Mouse (Mus musculus) gastrocnemius, postnatal 4 days (tissue): ENCODE results near the gene Rsph1. TPM values are rescaled to one million over a fixed set of nuclear protein-coding genes. Genes with fewer than 3 reads are reported as not detected.

Experiments
- DNase-seq, 2 experiments: peaks; one replicate each; pipeline ENCODE4 v3.0.0; 2021 to 2022; ENCODE audit warnings: low spot score in 2 of 2, mixed read lengths in 2 of 2
- long read RNA-seq, 2 experiments: library from polyadenylated mRNA; stranded (forward); transcript quantifications; one replicate each; pipeline ENCODE4 v2.0.0; 2021
- total RNA-seq, 2 experiments: library from RNA; stranded (reverse); gene quantifications; 2 replicates each; pipeline ENCODE4 v1.2.3; 2021

The Rsph1 gene
- 1 to 10 TPM; 1.8 to 2.1 TPM for total RNA-seq
- long read RNA-seq, experiment 1, partial matches to known transcripts = 0 of 3 reads
- long read RNA-seq, experiment 1, other reads (novel, unspliced or antisense) = 1 of 3 reads
- long read RNA-seq, experiment 2, partial matches to known transcripts = 0 of 2 reads
- long read RNA-seq, experiment 2, other reads (novel, unspliced or antisense) = 0 of 2 reads

- peak; percentile 97 to 98 for DNase-seq
These were observed at the start of gene Rsph1 for GRCm38 (mm10) chr17:31276922-31277918. TSS of gene Rsph1 (minus strand) at chr17:31277383.

DNA sequence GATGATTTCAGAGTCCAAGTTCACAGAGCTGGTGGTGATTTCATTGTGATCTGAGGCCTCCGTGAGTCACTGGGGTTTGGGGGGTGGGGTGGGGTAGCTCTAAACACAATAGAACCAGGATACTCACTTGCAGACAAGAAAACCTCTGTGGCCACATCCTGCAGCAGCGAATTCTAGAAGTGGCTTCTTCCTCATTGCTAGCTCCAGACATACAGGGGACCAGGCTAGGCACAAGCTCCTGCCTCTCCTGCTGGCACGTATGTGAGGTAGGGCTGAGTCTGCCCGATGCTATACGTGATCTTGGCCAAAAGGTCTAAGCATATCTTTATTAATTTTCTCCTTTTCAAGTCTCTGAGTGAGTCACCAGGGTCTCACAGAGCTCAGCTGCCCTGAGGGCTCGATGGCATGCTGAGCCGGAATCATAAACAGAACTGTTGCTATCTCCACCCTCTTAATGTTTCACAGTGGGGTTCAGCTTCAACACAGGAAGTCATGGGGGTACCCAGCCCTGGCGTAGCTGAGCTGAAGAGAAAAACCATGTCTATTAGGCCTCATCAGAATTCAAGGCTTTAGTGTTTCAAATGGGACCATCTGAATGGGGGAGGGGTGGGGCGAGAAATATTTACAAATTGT lies 49.2 kb upstream of the Rsph1 start:
- no peak for DNase-seq

DNA sequence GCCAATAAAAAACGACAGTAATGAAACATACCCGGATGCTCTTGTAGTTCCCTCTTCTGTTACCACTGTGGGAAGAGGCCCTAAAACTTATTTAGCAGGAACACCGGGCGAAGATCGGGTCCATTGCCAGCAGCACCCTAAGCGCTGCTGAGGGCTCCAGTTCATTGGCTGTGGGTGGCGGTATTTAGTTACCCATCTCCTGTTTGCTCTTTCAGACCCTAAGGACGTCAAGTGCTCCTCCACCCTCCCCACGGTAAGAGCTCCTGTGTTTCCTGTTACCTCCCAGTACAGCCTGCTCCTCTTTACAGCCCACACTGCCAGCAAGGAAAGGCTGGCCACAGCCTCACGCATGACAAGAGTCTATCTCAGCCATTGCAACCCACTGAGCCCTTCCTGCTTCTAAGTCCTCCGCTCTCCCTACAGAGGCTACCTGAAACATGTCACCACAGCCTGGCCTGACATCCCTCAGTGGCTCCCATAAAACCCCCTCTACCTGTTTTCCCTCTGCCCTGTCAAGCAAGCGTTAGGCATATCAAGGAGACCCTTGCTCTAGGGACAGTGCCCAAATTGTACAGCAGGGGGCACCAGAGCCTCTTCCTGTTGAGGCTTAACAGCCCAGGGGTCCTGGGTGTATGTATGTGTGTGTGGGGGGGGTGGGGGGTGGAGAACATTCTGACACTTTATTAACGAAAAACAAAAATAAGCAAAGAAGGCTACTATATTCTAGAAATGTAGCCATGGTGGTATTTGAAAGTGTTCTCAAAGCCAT lies 48.5 kb upstream of the Rsph1 start:
- no peak for DNase-seq

DNA sequence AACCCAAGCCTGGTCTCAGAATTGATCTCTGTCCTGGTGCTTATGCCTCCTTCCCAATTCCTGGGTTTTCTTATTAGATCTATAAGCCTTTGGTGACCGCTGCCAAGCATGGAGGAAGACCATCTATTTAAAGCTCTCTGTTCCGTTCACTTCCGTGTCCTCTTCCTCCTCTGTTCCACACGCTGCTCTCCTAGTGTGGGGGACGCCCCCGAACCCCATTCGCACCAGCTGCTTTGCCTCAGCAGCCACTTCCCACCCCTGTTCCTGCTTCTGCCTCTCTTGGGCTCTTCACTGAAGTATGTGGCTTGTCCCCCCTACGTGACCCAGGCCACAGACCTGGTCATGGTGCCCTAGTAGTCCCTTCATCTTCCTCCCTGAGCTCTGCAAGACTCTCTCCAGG lies 47.0 kb upstream of the Rsph1 start:
- DNase-seq = no peak

DNA sequence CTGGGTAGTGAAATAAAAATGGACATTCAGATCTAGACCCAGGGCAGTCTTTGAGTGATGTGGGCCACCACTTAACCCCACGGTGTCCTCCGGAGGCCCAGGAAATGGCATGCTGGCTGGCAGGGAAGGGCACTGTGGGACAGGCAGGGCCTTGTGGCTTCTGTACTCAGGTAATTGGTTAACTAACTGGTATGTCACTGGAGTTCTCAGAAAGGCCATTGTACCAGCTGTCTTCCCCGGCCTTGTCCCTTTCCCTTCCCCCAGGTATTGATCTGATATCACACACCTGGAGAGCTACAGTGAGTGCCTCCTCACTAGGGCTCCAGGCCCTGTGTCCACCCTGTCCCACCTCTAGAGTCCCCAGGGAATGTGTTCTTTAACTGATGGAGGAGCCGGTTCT lies 46.2 kb upstream of the Rsph1 start:
- DNase-seq = no peak

DNA sequence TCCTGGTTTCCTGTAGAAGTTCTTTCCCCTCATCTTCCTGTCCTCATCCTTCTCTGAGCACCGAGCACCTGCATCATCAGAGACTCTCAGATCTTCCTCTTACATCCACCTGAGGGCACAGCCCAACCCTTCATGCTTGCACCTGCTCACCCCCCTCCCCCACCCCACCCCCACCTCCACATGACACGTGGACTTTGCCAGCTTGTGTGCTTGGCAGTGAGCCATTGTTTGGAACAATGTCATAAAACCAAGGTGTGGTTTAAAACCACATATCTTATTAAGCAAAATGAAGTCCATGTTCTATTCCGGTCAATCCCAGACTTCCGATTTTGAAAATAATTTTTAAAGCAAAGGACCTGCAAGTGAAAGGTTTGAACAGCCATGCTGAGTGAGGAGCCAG lies 45.3 kb upstream of the Rsph1 start:
- no peak for DNase-seq

GRCm38 (mm10) chr17:31321425-31321824 lies 44.2 kb upstream of the Rsph1 start:
- no peak for DNase-seq

DNA sequence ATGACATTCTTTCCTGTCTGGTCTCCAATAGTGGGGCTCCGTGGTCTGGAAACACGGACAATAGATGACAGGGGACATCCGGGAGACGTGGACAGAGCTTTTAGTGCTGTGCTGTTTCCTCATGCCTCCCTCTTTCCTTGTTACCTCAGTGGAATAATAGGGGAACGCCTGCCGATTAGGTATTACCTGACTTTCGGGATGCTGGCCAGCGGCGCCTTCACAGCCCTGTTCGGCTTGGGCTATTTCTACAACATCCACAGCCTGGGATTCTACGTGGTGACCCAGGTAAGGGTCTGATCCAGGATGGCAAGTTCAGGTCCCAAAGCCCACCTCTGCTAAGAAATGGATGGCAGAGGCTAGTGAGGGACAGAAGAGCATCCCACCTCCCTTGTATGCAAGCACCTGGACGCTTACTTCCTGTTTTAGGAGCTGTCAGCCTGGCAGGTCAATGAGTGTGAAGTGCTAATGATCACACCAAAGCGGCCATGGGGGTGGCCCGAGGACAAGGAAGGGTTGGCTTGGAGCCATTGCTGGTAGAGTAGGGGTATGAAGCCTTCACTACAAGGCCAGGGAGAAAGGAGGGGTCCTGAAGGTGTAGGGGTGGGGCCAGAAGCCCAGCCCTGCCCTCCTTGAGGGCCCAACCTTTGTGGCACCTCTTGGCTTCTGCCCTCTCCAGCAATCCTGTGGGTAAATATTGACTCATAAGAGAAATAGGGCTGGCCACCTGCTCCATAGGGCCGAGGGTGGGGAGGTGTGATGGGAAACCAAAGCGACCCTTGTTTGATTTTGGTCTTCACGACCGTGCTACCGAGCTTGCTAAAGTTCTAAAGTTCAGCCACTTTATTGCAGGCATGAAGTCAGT lies 42.0 kb upstream of the Rsph1 start:
- no peak for DNase-seq

- no peak for DNase-seq
These were observed 40.5 kb upstream of the Rsph1 start for GRCm38 (mm10) chr17:31317521-31318272.

DNA sequence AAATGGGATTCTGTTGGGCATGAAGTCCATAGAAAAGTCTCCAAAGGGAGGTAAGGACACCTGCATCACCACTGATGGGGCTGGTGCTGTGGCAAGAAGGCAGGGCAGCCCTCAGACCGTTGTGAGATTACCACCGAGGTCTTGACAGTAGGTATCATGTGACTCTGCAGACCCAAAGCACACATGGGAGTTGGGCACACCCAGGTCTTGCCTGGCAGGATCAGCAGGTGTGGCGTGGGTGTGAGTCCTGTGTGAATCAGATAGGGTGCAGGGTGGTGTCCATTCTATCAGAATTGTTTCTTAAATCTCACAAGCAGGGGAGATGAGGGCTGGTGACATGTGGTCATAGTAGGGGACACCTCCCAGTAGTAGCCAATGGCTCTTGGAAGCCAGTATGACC lies 39.8 kb upstream of the Rsph1 start:
- no peak for DNase-seq

DNA sequence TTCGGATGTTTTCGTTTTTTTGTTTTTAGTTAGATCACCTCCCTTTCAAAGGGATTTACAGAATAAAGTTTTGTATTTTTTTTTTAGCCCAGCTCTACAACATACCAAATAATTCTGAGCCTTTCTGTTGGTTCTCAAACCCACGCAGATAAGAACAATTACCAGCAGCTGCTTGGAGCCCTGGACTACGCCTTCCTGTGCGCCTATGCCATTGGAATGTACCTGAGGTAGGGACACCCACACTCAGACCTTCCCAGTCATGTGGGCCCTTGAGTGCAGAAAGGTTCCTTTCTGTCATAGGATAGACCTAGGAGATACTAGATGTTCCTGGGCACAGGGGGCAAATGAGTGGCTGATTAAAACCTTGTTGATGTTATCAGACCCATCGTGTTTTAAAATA lies 38.8 kb upstream of the Rsph1 start:
- DNase-seq = no peak

- DNase-seq = no peak
These were observed 38.0 kb upstream of the Rsph1 start for GRCm38 (mm10) chr17:31315046-31315792.

GRCm38 (mm10) chr17:31312648-31313047 lies 35.5 kb upstream of the Rsph1 start:
- no peak for DNase-seq

GRCm38 (mm10) chr17:31311047-31311446 lies 33.9 kb upstream of the Rsph1 start:
- no peak for DNase-seq

DNA sequence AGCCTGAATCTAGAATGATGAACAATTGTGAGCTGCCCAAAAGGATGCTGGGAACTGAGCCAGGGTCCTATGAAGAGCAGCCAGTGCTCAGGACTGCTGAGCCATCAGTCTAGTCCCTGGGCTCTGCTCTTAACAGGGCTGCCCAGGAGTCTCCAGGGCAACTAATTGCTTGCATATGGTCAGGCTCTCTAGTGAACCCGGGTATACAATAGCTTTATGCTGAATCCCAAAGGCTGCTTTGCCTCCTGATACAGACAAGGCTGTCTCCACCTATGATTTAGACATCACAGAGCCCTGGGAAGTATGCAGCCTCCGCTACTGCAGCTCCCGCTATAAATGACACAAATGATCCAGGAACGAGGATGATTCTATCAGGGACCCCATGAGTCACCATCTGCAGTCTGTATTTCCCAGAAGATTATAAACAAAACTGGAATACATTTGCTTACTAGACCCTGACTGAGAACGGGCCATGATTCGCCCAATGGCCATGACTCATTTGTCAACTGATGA lies 32.2 kb upstream of the Rsph1 start:
- DNase-seq = peak in 1 of 2 experiments; percentile 42

DNA sequence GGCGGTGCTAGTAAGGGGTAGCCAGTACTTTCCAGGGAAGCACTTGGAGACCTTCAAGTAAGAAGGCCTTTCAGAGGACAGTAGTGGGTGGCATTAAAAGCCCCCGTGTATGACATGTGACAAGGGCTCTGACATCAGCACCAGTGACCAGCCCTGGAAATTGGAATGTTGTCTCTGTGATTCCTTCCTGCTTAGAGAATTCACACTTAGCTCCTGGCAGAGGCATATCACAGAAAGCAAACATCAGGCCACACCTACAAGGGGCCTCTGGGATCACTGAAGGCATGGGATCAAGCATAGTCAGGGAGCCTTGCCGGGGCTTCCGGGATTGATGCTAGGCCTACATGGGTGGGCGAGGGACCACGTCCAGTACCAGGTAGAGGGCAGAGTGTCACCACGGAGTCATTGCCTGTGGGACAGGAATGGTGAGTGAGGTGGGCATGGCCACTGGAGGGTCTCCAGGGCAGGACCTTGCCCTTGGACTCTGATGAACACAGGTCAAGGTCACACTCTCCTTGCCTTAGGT lies 31.2 kb upstream of the Rsph1 start:
- no peak for DNase-seq

- DNase-seq = no peak
These were observed 30.6 kb upstream of the Rsph1 start for GRCm38 (mm10) chr17:31307756-31308155.

GRCm38 (mm10) chr17:31305776-31306120 lies 28.6 kb upstream of the Rsph1 start:
- DNase-seq = no peak
